Comparison of ENCODE assay signal across 8 mouse cellular contexts in the genomic region with DNA sequence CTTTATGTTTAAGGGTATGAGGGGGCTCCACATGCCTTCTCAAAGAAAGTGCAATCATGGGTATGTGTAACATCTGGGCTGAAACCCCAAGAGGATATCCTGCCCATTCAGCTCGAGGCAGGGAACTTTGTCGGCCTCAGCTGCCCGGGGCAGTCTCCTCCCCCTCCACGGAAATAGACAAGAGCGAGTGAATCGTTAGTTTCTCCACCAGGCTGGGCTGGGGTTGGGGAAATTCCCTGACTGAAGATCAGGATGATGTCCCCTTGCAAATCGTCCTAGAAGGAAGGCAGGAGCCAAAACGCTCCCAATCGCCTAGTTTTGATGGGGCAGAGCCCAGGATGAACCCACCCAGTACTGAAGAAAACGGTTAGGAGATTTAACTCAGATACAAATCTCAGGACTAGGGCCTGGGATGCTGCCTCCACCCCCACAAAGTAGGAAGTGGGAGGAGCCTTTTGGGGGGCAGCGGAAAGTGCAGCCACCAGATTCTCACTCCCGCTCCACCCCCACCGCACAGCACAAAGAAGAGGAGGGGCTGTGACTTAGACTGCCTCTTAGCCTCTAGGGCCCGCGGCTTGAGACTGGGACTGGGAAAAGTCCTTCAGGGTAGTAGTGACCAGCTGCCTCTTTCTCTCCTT. TPM values are rescaled to one million over a fixed set of nuclear protein-coding genes. Genes with fewer than 3 reads are reported as not detected.
A peak's percentile ranks its signal among the peaks of the same experiment; 100 is the strongest.
DNase-seq lines count a peak whose midpoint lies in the region; ATAC-seq and TF ChIP-seq lines count a peak whose summit lies in the region.

No protein-coding gene starts in this region.

- H3K27ac ChIP-seq in intestine, embryonic 14.5 days (ENCODE audit: low read depth): peak overlapping the region; percentile 96
- H3K27ac ChIP-seq in liver, postnatal 0 days (ENCODE audit: low read depth): peak overlapping the region; percentile 86
- H3K27ac ChIP-seq in neural tube, embryonic 12.5 days: peak overlapping the region; percentile 51; the same call in 1 of the 2 replicates

- no peak for TF ChIP-seq EP300 in liver, postnatal 0 days (IDR thresholded peaks at IDR 0.05; ENCODE audit: low read depth)

- no peaks in the 10 kb centered on the region for H3K27me3 ChIP-seq in intestine, embryonic 14.5 days (replicated peaks; ENCODE audit: control insufficient read depth, insufficient read depth, low read length)
- H3K27me3 ChIP-seq in liver, postnatal 0 days (ENCODE audit: insufficient read depth, low read length): 0 out of 2 replicates have a peak, but pooled peaks cover 2% of the 10 kb centered on the region
- H3K27me3 ChIP-seq in neural tube, embryonic 12.5 days (replicated peaks): no peaks in the 10 kb centered on the region

- H3K9me3 ChIP-seq in intestine, embryonic 14.5 days (ENCODE audit: control insufficient read depth, low read length): no peaks in the 10 kb centered on the region
- H3K9me3 ChIP-seq in liver, postnatal 0 days (ENCODE audit: low read length): no peaks in the 10 kb centered on the region
- H3K9me3 ChIP-seq in neural tube, embryonic 12.5 days: no peaks in the 10 kb centered on the region

- intact Hi-C loops in gastrocnemius, postnatal 36 days (cut with DNase I): loop anchor here (2.0 to 10.0 kb wide), 2 partner anchors 79 to 175 kb away; no protein-coding TSS in a partner anchor

- TF ChIP-seq CTCF in liver, postnatal 0 days (IDR thresholded peaks at IDR 0.05; ENCODE audit: low read depth): no peak

- WGBS in intestine, embryonic 14.5 days: 3% methylated on average over 15 of the region's 15 CpGs
- WGBS in liver, postnatal 0 days (ENCODE audit: insufficient replicate concordance): under 1% methylated on average over 15 of the region's 15 CpGs
- under 1% methylated on average over 15 of the region's 15 CpGs for WGBS in neural tube, embryonic 12.5 days

- DNase-seq in cerebellum, adult 9-10 months: peak; percentile 67
- DNase-seq in cerebellum, postnatal 4 days (ENCODE audit: low spot score in 2 of 2): no peak
- peak; percentile 57 to 70 for DNase-seq in cerebellum, postnatal 10 days
- peak; percentile 79 to 84 for DNase-seq in gastrocnemius, postnatal 36 days
- DNase-seq in intestine, embryonic 14.5 days (ENCODE audit: low spot score): peak; percentile 81
- peak; percentile 70 for DNase-seq in liver, postnatal 0 days
- DNase-seq in yolk sac, embryonic 10.5 days (ENCODE audit: low spot score): peak; percentile 84

- H3K9ac ChIP-seq in intestine, embryonic 14.5 days (ENCODE audit: low read length): peak overlapping the region; percentile 25; the same call in 1 of the 2 replicates
- peak overlapping the region; percentile 46; the same call in 1 of the 2 replicates for H3K9ac ChIP-seq in liver, postnatal 0 days (replicated peaks)
- peak overlapping the region; percentile 5; the same call in 1 of the 2 replicates for H3K9ac ChIP-seq in neural tube, embryonic 12.5 days

- H3K4me1 ChIP-seq in intestine, embryonic 14.5 days (replicated peaks; ENCODE audit: control insufficient read depth, insufficient read depth, low read length): peaks cover 52% of the 10 kb centered on the region
- peaks cover 66% of the 10 kb centered on the region for H3K4me1 ChIP-seq in liver, postnatal 0 days (ENCODE audit: insufficient read depth)
- H3K4me1 ChIP-seq in neural tube, embryonic 12.5 days: peaks cover 48% of the 10 kb centered on the region

- no peak for ATAC-seq in intestine, embryonic 14.5 days (replicated peaks; ENCODE audit: low FRiP score, low TSS enrichment, low read depth)
- no peak for ATAC-seq in liver, postnatal 0 days
- no peak for ATAC-seq in neural tube, embryonic 12.5 days (ENCODE audit: low FRiP score, low read depth)

- 0 out of 2 replicates have a peak, but pooled peaks cover 5% of the 10 kb centered on the region for H3K36me3 ChIP-seq in intestine, embryonic 14.5 days (ENCODE audit: control insufficient read depth, insufficient read depth, low read length)
- H3K36me3 ChIP-seq in liver, postnatal 0 days (replicated peaks; ENCODE audit: insufficient read depth, low read length): no peaks in the 10 kb centered on the region
- H3K36me3 ChIP-seq in neural tube, embryonic 12.5 days: no peaks in the 10 kb centered on the region

- peak overlapping the region; percentile 8; the same call in 1 of the 2 replicates for H3K4me3 ChIP-seq in intestine, embryonic 14.5 days (ENCODE audit: low read depth, low read length)
- no peak overlapping the region; the same call in 1 of the 2 replicates for H3K4me3 ChIP-seq in liver, postnatal 0 days (ENCODE audit: low read depth, low read length)
- no peak overlapping the region for H3K4me3 ChIP-seq in neural tube, embryonic 12.5 days

- H3K4me2 ChIP-seq in intestine, embryonic 14.5 days (ENCODE audit: low read length): peak overlapping the region; percentile 49
- peak overlapping the region; percentile 65 for H3K4me2 ChIP-seq in liver, postnatal 0 days (ENCODE audit: low read depth, low read length)
- peak overlapping the region; percentile 48 for H3K4me2 ChIP-seq in neural tube, embryonic 12.5 days (replicated peaks)

RNA-seq across cellular contexts. Expression of a gene that starts 2.5 kb away (rescaled TPM):
- 10 to 100 TPM; 15.9 to 17.9 TPM for total RNA-seq in gastrocnemius, postnatal 36 days (2021)
- 20.5 and 24.6 TPM in 2 replicates for polyA plus RNA-seq in intestine, embryonic 14.5 days (2014; fragmentation: Nextera tagmentation; extraction: Ambion mirVana)
- 39.0 and 39.2 TPM in 2 replicates for polyA plus RNA-seq in liver, postnatal 0 days (2015; fragmentation: Nextera tagmentation; extraction: Ambion mirVana)
- polyA plus RNA-seq in neural tube, embryonic 12.5 days (2016; fragmentation: Nextera tagmentation; extraction: Ambion mirVana): 119 and 127 TPM in 2 replicates

RNA-seq across cellular contexts. Expression of a gene that starts 3.5 kb away (rescaled TPM):
- 100 to 1,000 TPM; 165 to 207 TPM for total RNA-seq in gastrocnemius, postnatal 36 days (2021)
- 37.8 and 38.0 TPM in 2 replicates for polyA plus RNA-seq in intestine, embryonic 14.5 days (2014; fragmentation: Nextera tagmentation; extraction: Ambion mirVana)
- polyA plus RNA-seq in liver, postnatal 0 days (2015; fragmentation: Nextera tagmentation; extraction: Ambion mirVana): 7.2 and 10.0 TPM in 2 replicates
- 140 and 149 TPM in 2 replicates for polyA plus RNA-seq in neural tube, embryonic 12.5 days (2016; fragmentation: Nextera tagmentation; extraction: Ambion mirVana)

RNA-seq across cellular contexts. Expression of a gene that starts 27.0 kb away (rescaled TPM):
- 1 to 10 TPM; 1.6 to 2.2 TPM for total RNA-seq in gastrocnemius, postnatal 36 days (2021)
- 5.3 and 6.7 TPM in 2 replicates for polyA plus RNA-seq in intestine, embryonic 14.5 days (2014; fragmentation: Nextera tagmentation; extraction: Ambion mirVana)
- 0.25 and 0.26 TPM in 2 replicates for polyA plus RNA-seq in liver, postnatal 0 days (2015; fragmentation: Nextera tagmentation; extraction: Ambion mirVana)
- 12.1 and 13.8 TPM in 2 replicates for polyA plus RNA-seq in neural tube, embryonic 12.5 days (2016; fragmentation: Nextera tagmentation; extraction: Ambion mirVana)

RNA-seq across cellular contexts. Expression of a gene that starts 57.1 kb away (rescaled TPM):
- 100 to 1,000 TPM in 1 of 2 experiments, 10 to 100 TPM in 1; 87.9 to 106 TPM for total RNA-seq in gastrocnemius, postnatal 36 days (2021)
- 206 TPM in 2 replicates for polyA plus RNA-seq in intestine, embryonic 14.5 days (2014; fragmentation: Nextera tagmentation; extraction: Ambion mirVana)
- 47.8 and 62.4 TPM in 2 replicates for polyA plus RNA-seq in liver, postnatal 0 days (2015; fragmentation: Nextera tagmentation; extraction: Ambion mirVana)
- polyA plus RNA-seq in neural tube, embryonic 12.5 days (2016; fragmentation: Nextera tagmentation; extraction: Ambion mirVana): 236 and 241 TPM in 2 replicates

Comparison
In these comparisons a context has a peak if more than half of its experiments do, and no peak if none do; other contexts are left out.
1. DNase-seq: peak in cerebellum, adult 9-10 months (single experiment), cerebellum, postnatal 10 days (2 of 2), gastrocnemius, postnatal 36 days (2 of 2), intestine, embryonic 14.5 days (single experiment), liver, postnatal 0 days (single experiment) and yolk sac, embryonic 10.5 days (single experiment); none in cerebellum, postnatal 4 days (0 of 2).
2. Peak in every context shown above with its lines, with median percentiles within 50 percentile points of each other: H3K27ac ChIP-seq, H3K4me2 ChIP-seq and H3K9ac ChIP-seq.